Mouse (Mus musculus) CH12.LX (cell line): ENCODE data around the gene Rpl35. TPM values are rescaled to one million over a fixed set of nuclear protein-coding genes. Genes with fewer than 3 reads are reported as not detected.

Source experiments
- DNase-seq: peaks from one replicate; pipeline ENCODE4 v3.0.0-alpha.2; 2013; ENCODE audit errors: extremely low read depth
- H3K27ac ChIP-seq: 2 replicates; pipeline ENCODE4 v1.5.1; 2012; ENCODE audit warnings: low read depth, mild to moderate bottlenecking, control low read depth, moderate library complexity; ENCODE audit not compliant: insufficient read depth
- H3K27me3 ChIP-seq: replicated peaks from 2 replicates; pipeline ENCODE3; 2012; ENCODE audit warnings: inconsistent platforms
- H3K36me3 ChIP-seq, 2 experiments: replicated peaks in 1 of 2; 2 replicates each; pipeline versions ENCODE3 to v1.6.1; 2012; ENCODE audit warnings: inconsistent platforms in 1 of 2, low read length in 1 of 2, mild to moderate bottlenecking in 1 of 2, mixed read lengths in 1 of 2, moderate library complexity in 1 of 2; ENCODE audit not compliant: control insufficient read depth in 1 of 2, insufficient read depth in 1 of 2
- H3K4me1 ChIP-seq, 2 experiments: 2 replicates each; pipeline ENCODE4 v1.6.1; 2012; ENCODE audit warnings: inconsistent platforms in 1 of 2, moderate library complexity in 1 of 2; ENCODE audit not compliant: insufficient read depth in 2 of 2, control insufficient read depth in 1 of 2
- H3K4me2 ChIP-seq: 2 replicates; pipeline ENCODE4 v1.6.1; 2012; ENCODE audit warnings: low read depth, mild to moderate bottlenecking, control low read depth; ENCODE audit not compliant: poor library complexity, insufficient read depth, severe bottlenecking
- H3K4me3 ChIP-seq, 3 experiments: fragments of 150-350 bp in 1 of 3; sonication (generic) in 1 of 3; replicated peaks in 1 of 3; 2 replicates each; pipeline versions ENCODE3 to v1.5.1; 2011 to 2012; ENCODE audit warnings: low read depth in 2 of 3, low read length in 2 of 3, mild to moderate bottlenecking in 2 of 3, moderate library complexity in 2 of 3, control low read depth in 1 of 3, improper control_type of control experiment in 1 of 3, inconsistent platforms in 1 of 3, mixed read lengths in 1 of 3; ENCODE audit not compliant: poor library complexity in 1 of 3
- H3K79me2 ChIP-seq: replicated peaks from 2 replicates; pipeline ENCODE4 v1.6.1; 2012; ENCODE audit warnings: mild to moderate bottlenecking, moderate library complexity; ENCODE audit not compliant: control insufficient read depth, poor library complexity, insufficient read depth, severe bottlenecking; ENCODE audit errors: extremely low read depth
- H3K9ac ChIP-seq: 2 replicates; pipeline ENCODE4 v1.6.1; 2012; ENCODE audit warnings: low read depth, mild to moderate bottlenecking, control low read depth, moderate library complexity; ENCODE audit not compliant: insufficient read depth
- H3K9me3 ChIP-seq: replicated peaks from 2 replicates; pipeline ENCODE3; 2012; ENCODE audit warnings: low read length, inconsistent platforms, mixed read lengths
- NRF1 ChIP-seq: IDR thresholded peaks from 2 replicates; pipeline ENCODE4 v1.6.1; 2014; ENCODE audit warnings: low read depth, mild to moderate bottlenecking, inconsistent platforms, low read length, improper control_type of control experiment, moderate library complexity
- POLR2AphosphoS2 ChIP-seq: IDR thresholded peaks from 2 replicates; pipeline ENCODE4 v1.6.1; 2011; ENCODE audit warnings: low read depth, low read length, improper control_type of control experiment
- RCOR1 ChIP-seq: conservative IDR thresholded peaks from 2 replicates; pipeline ENCODE4 v1.6.1; 2012; ENCODE audit warnings: low read depth, mild to moderate bottlenecking, inconsistent platforms, low read length, improper control_type of control experiment
- TBP ChIP-seq: conservative IDR thresholded peaks from 2 replicates; pipeline ENCODE4 v1.6.1; 2011; ENCODE audit warnings: low read depth, low read length, improper control_type of control experiment
- USF1 ChIP-seq: IDR thresholded peaks from 2 replicates; pipeline ENCODE4 v1.6.1; 2014; ENCODE audit warnings: low read depth, mild to moderate bottlenecking, inconsistent platforms, low read length, improper control_type of control experiment
- ZMIZ1 ChIP-seq: IDR thresholded peaks from 2 replicates; pipeline ENCODE4 v1.6.1; 2012; ENCODE audit warnings: low read depth, mild to moderate bottlenecking, inconsistent platforms, low read length, improper control_type of control experiment
- dilution Hi-C: fragments of 300-500 bp; cut with MboI; formaldehyde crosslinking; loops from 2 replicates; pipeline ENCODE4 v1.14.3; 2020; ENCODE audit warnings: low sequenced_read_pairs; ENCODE audit not compliant: extremely low pct_unique_long_range_greater_than_20kb, extremely low pct_ligation_motif_present
- in situ Hi-C: fragments of 300-500 bp; cut with MboI; formaldehyde crosslinking; loops from 3 replicates; pipeline ENCODE4 v1.14.3; 2019; ENCODE audit warnings: low sequenced_read_pairs, low pct_ligation_motif_present, low pct_unique_long_range_greater_than_20kb, mixed read lengths
- polyA plus RNA-seq: library from polyadenylated mRNA; unstranded; fragments of >175 nt; gene quantifications from 2 replicates; pipeline ENCODE4 v1.2.1, GENCODE M21; 2012; ENCODE audit warnings: low read depth; ENCODE audit not compliant: insufficient read length
- total RNA-seq, 2 experiments: library from RNA; depleted of rRNA; stranded (reverse); fragments of 300-350 nt in 1 of 2; fragments of >200 nt in 1 of 2; gene quantifications; 2 replicates each; pipeline ENCODE4 v1.2.3; 2012 to 2014

Rpl35 gene
- total and polyA plus RNA-seq, 3 experiments: 649 to 2,171 (median 976) TPM

- no peak overlapping the region for H3K9ac ChIP-seq
- H3K79me2 ChIP-seq: peaks cover 28% of the 10 kb centered on the region
- H3K4me1 ChIP-seq: peaks cover 14 to 96% of the 10 kb centered on the region in 2 experiments
- no peaks in the 10 kb centered on the region for H3K9me3 ChIP-seq
- H3K4me3 ChIP-seq: no peak overlapping the region
- H3K36me3 ChIP-seq: peaks cover 66 to 87% of the 10 kb centered on the region in 2 experiments
- no peaks in the 10 kb centered on the region for H3K27me3 ChIP-seq
- H3K4me2 ChIP-seq: no peak overlapping the region
- no peak for DNase-seq
- TF ChIP-seq POLR2AphosphoS2 (peak; percentile 85; the same call in 1 of the 2 replicates), ZMIZ1 (no peak)
- peak overlapping the region; percentile 54; the same call in 1 of the 2 replicates for H3K27ac ChIP-seq
- in situ Hi-C loops (no loop called here), dilution Hi-C loops (no loop called here)
Observed at GRCm38 (mm10) chr2:39016581-39016980, 11.2 kb upstream of the Rpl35 start.

- Histone ChIP-seq H3K9ac (peak overlapping the region; percentile 87), H3K27ac (peak overlapping the region; percentile 100)
- in situ Hi-C loops: no loop called here
Observed at GRCm38 (mm10) chr2:39012768-39013279, 7.4 kb upstream of the Rpl35 start.

GRCm38 (mm10) chr2:39011971-39012370 is 6.5 kb upstream of the Rpl35 start:
- H3K4me3 ChIP-seq: peak overlapping the region in 1 of 3 experiments; percentile 34
- in situ Hi-C loops: no loop called here
- no peaks in the 10 kb centered on the region for H3K27me3 ChIP-seq
- dilution Hi-C loops: no loop called here
- H3K36me3 ChIP-seq: peaks cover 40 to 58% of the 10 kb centered on the region in 2 experiments
- peaks cover 54% of the 10 kb centered on the region for H3K79me2 ChIP-seq
- peaks cover 8 to 63% of the 10 kb centered on the region in 2 experiments for H3K4me1 ChIP-seq
- peak overlapping the region; percentile 100 for H3K27ac ChIP-seq
- no peak for DNase-seq
- no peak for TF ChIP-seq TBP
- TF ChIP-seq NRF1: peak; percentile 79
- H3K4me2 ChIP-seq: peak overlapping the region; percentile 74
- H3K9me3 ChIP-seq: no peaks in the 10 kb centered on the region
- H3K9ac ChIP-seq: peak overlapping the region; percentile 87

More at GRCm38 (mm10) chr2:39012768-39013279, 7.4 kb upstream of the Rpl35 start:
- Histone ChIP-seq H3K36me3 (peaks cover 46 to 66% of the 10 kb centered on the region in 2 experiments), H3K4me1 (peaks cover 8 to 71% of the 10 kb centered on the region in 2 experiments), H3K79me2 (peaks cover 51% of the 10 kb centered on the region), H3K9me3 (no peaks in the 10 kb centered on the region), H3K4me2 (peak overlapping the region; percentile 74), H3K4me3 (no peak overlapping the region), H3K27me3 (no peaks in the 10 kb centered on the region)
- no peak for DNase-seq
- TF ChIP-seq USF1: no peak
- TF ChIP-seq RCOR1: 0 out of 2 replicates have a peak, but pooled peaks have one; percentile 30
- dilution Hi-C loops: no loop called here
